Mouse (Mus musculus) T-helper 17 cell (primary cell): ENCODE measurements at regions not wholly inside any gene's neighbourhood (a gene's known extent, or its start where the extent isn't known, plus 50 kb on each side); places are given as distances from the start of the nearest gene placed in this dataset.
"Not testable (repeated sequence)": the region's sequence is repeated elsewhere in the genome, so short reads cannot be mapped to it uniquely, and the experiment has no call there.

Source experiments
- in situ Hi-C, 2 experiments: fragments of 300-600 bp; cut with MboI, MseI; formaldehyde crosslinking; loops; 1 replicate in 1 of 2; 2 replicates in 1 of 2; pipeline ENCODE4 v1.15.1; 2025; ENCODE audit warnings: high pct_unique_total_duplicates in 2 of 2

- in situ Hi-C loops = loop anchor here in 1 of 2 experiments (25.0 kb wide), 1 partner anchor 208 kb away; the partner anchor contains the start of gene Tmem144
Observed at GRCm38 (mm10) chr3:80070726-80071125, 186.4 kb downstream of the Fam198b start.

DNA sequence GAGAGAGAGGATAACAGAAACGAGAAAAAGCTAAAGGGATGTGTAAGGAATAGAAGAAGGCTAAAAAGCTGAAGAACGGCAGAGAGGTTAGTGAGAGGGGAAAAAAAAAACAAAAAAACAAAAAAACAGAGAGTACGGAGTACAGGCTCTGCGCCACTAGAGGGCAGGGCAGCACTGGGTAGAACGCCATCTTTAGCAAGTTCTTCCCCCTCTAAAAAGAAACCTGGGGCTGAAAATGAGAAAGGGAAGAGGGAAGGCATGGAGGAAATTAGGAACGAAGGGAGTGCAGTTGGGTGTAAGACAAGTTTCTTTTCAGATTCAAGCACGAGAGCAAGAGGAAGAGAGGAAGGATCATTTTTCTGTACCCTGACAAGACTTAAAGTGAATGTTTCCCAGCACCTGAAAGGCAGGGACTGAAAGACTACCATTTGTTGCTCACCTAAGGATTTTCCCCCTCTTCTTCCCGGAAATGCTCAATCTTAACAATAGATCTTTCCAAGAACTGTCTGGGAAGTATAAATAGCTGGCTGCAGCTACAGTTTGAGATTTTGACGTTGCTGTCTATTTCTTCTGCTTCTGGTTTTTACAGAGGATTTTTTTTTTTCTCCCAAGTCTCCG is 195.6 kb downstream of the Fam198b start:
- in situ Hi-C loops = loop anchor here in 1 of 2 experiments (10.0 kb wide), 1 partner anchor 875 kb away; no protein-coding TSS in a partner anchor

DNA sequence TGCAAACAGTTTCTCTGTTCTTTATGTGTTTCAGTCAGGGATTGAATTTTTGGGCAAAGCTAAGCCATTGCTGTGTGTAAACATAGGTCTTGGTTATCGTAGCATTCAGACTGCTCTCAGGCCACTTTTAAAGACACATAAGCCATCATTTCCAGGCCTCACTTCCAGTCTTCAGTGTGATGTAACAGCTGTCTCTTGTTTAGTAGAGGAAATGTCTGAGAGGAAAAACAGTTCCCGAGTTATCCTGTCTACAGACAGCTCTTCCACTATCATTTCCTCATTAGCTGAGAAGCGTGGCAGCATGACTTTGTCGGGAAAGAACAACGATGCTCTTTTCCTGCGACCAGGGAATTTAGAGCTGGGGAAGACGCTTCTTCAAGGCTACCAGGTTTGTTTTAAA is 196.9 kb downstream of the Fam198b start:
- in situ Hi-C loops = loop anchor here in 1 of 2 experiments (10.0 kb wide), 1 partner anchor 874 kb away; no protein-coding TSS in a partner anchor

DNA sequence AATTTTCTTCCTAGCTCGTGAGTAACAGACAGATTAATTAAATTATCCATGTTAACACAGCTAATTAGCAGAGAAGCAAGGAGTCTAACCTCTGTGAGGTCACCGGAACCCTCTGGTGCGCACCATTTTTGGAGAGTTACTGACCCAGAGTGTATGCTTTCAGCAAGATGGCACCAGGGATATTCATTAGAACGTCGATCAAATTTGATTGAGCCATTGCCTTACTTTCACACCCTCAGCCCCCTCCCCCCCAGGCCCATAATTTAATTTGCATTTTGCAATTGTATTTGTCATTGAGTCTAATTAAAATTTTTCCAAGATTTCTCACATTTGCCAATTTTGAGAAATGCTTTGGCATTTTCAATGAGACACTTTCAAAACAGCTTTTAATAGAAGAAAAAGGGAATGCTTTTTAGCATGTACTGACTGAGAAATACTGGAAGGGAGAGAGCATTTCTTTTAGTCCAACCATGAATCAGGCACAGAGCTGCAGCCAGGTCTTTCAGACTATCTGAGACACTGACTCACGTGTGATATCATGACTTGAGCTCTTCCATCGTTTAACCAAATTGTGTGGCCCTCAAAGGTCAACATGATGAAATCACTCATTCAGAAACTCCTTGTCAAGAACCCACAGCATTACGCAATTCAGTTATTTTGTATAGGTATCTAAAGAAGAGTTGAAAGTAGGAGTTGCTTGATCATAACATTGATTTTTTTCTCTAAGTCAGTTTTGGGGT is 198.6 kb downstream of the Fam198b start:
- in situ Hi-C loops = loop anchor here in 1 of 2 experiments (10.0 kb wide), 1 partner anchor 872 kb away; no protein-coding TSS in a partner anchor

GRCm38 (mm10) chr3:80084168-80084567 is 199.8 kb downstream of the Fam198b start:
- in situ Hi-C loops = loop anchor here in 1 of 2 experiments (10.0 kb wide), 1 partner anchor 871 kb away; no protein-coding TSS in a partner anchor

DNA sequence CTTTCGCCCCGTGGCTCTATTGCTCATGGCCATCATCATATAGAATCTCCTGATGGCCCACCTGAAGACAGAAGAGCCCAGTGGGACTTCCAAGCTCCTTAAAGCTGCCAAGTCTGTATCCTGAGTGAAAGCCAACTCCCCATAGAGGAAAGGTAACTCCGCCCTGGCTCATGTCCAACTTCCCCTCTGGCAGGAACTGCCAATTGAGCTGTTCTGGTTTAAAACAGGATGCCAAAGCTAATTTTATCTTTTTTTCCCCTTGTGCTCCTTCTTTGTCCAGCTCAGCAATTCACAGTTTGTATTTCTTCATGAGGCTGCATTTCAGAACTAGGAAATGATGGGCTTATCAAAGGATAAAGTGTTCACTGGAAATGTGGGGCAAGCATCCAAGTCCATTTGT is 215.3 kb downstream of the Fam198b start:
- in situ Hi-C loops = loop anchor here in 1 of 2 experiments (10.0 kb wide), 1 partner anchor 1825 kb away; no protein-coding TSS in a partner anchor

DNA sequence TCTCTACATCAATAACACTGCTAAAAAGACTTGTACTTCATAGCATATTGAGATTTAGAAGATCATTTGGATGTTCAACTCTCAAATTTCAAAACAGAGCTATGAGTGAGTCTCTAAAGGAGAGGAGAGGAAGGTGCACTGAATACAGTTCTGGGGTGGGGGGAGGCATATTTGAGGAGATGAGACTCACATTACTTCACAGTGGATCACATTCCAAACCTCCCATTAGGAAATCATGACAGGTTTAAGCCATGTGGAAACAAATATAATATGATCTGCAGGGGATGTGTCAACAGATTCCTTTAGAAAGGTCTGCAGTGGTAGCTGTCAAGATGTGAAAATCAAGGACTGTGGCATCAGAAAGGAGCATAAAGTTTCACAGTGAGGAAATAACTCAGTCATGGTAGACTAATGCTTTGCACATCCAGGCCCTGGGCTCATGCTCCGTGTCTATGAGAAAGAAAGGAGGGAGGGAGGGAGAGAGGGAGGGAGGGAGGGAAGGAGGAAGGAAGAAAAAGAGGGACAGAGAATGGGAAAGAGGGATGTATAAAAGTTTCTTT is 235.9 kb downstream of the Fam198b start:
- in situ Hi-C loops = no loop called here

GRCm38 (mm10) chr3:80123666-80124065 is 239.3 kb downstream of the Fam198b start:
- in situ Hi-C loops = no loop called here

DNA sequence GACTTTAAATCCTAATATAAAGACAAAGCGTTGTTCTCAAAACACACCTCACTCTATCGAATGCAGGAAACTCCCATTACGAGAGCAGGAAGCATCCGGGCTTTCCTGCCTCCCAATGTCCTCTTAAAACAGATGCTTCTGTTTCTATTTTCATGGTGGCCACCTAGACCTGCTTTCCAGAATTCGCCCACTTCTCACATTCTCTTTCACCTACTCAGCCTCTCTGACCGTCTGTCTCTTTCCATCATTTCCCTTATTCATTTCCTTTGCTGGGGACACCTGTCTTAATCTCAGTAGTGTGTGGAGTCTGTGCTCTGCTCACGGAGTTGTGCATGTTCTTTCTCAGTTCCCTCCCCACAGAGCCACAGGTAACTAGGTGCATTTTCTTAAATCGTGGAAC is 240.3 kb downstream of the Fam198b start:
- in situ Hi-C loops = no loop called here

DNA sequence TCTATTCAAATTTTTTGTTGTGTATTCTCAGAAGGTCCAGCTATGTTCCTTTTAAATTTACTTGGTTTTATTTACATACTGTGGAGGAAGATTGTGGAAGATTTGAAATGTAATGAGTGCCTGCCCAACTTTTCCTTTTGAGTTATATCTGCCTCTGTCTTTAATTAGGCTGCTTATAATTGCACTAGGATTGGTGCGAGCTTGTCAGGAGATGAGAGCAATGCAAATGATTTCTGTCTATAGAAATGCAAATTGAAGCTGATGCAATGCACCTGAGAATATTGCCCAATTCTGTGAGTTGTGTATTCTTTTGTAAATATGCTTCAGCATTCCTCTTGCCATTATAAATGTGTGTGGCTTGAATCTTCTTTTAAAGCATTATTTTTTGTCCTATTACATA is 257.4 kb downstream of the Fam198b start:
- in situ Hi-C loops = no loop called here

- in situ Hi-C loops = no loop called here
Observed at GRCm38 (mm10) chr3:80160473-80160872, 276.1 kb downstream of the Fam198b start.

DNA sequence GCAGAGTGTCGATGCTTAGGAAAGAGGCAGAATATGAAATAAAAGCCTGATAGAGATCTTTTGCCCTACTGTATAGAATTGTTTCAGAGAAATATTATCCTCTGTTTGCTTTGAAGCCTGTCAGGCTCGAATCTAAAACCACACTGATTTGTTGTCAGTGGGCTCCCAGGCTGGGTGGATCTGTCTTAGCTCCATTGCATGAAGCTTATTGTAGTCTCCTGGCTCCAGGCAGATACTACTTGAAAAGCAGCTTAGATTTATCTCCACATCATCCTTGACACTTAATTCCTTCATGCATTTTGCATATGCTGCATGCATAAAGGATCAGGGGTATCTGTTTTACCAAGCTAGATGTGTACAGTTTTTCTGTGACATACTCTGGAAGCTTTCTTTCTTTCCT is 297.4 kb downstream of the Fam198b start:
- in situ Hi-C loops = no loop called here

GRCm38 (mm10) chr3:80182161-80182560 is 297.8 kb downstream of the Fam198b start:
- in situ Hi-C loops = not testable (repeated sequence)

DNA sequence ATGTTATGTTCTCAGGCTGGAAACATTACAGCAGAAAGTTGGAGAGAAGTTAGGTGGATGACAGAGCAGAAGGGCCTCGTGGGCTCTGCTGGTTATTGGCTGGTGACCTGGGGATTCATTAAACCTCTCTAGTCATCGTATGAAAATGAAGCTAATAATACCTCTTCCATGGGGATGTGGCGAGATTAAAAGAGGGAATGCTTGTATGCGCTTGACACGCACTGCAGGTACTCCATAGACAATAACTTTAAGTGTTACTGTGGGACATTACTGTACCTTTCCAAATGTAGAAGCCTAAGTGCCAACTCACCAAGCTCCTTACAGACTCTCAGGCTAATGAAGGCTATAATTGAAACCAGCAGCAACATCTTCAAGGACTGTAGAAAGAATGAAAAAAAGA is 303.1 kb downstream of the Fam198b start:
- in situ Hi-C loops = no loop called here

- in situ Hi-C loops = no loop called here
Observed at GRCm38 (mm10) chr3:80200904-80201303, 316.6 kb downstream of the Fam198b start.

DNA sequence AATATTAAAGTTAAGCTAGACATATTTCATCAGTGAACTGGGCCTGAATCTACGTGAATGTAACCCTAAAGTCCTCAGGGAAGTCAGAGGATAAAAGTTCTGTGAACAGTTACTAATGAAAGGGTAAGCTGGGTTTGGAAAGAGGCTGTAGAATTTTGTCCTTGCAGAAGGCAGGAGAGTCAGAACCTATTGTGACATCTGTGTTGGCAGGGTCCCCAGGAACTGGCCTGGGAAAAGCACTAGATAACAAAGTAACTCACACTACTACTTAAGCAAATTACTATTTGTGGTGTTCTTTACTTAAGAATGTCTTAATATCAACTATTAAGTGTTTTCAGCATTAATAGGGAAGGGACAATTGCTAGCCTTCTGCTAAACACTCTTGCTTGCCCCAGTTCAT is 320.5 kb downstream of the Fam198b start:
- in situ Hi-C loops = no loop called here

GRCm38 (mm10) chr3:80205351-80205750 is 321.0 kb downstream of the Fam198b start:
- in situ Hi-C loops = no loop called here

DNA sequence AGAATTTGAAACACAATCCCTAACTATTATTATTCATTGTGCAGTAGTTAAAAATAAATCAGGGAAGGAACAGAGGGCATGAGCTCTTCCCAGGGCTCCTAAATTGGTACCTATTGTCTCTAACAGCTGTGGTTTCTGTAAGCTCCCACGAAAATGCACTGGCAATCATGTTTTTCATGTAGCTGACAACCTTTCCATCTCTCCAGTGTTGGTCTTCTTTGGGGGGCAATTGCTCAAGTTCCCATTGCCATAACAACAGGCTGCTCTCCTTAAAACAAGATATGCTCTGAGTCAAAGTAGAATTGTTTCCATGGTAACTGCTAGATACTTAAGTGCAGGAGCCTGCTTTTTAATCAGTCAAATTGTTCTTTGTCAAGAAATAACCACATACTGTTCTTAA is 322.7 kb downstream of the Fam198b start:
- in situ Hi-C loops = no loop called here

DNA sequence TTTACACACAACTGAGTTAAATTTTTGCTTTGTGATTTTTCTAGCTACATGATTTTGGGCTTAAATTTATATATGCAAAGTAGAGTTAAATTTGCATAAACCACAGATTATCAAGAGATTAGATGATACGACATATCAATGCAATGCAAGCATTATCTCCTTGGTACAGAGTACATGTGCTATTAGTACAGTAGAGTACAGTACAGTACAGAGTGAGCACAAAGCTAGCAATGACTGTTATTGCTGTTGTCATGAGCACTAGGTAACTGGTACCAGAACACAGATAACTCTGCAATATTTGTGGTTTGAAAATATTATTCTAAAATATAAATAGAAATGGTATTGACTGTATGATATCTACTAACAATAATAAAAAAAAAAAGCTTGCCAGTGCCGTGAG is 323.7 kb downstream of the Fam198b start:
- in situ Hi-C loops = no loop called here

GRCm38 (mm10) chr3:80209596-80209995 is 325.3 kb downstream of the Fam198b start:
- in situ Hi-C loops = no loop called here

DNA sequence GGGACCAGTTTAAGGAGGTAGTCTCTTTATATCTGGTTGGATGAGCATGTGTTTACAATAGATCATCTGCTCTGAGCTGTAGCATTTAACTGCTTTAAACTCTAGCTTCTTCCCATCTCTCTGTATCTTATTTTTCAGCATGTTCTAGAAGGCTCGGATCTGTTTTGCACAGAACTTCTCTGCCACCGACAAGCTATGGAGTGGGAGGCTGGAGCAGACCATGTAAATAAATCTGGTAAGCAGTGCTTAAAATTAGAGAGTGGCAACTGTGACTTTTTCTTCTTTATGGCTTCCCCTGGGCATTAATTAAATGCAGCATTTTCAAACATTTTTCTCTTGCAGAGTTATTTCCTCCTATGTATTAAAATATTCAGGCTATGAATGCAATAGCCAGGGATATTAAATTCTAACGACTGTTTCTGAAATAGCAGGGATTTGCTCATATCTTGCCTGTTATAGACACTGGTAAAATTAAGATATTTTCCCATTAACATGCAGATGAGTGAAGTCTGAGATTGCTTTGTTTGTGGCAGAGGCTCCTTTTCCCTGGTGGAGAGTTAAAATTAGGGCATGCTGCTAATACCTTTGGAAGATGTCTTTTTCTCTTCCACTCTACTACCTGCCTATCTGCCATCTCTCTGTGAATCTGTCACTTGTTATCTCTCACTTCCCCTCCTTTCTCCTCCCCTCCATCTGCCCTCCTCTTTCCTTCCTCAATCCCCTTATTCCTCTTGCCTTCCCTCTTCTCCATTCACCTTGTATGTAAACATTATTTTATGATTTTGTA is 327.2 kb downstream of the Fam198b start:
- in situ Hi-C loops = no loop called here

- in situ Hi-C loops = no loop called here
Observed at GRCm38 (mm10) chr3:80248611-80249010, 364.3 kb downstream of the Fam198b start.
